Mouse (Mus musculus) heart, adult 2 months (tissue): ENCODE data around the gene Col12a1.

ENCODE experiments used
- CTCF ChIP-seq: fragments of 200-600 bp; IDR thresholded peaks from 2 replicates; pipeline ENCODE4 v1.8.1; 2022; ENCODE audit warnings: antibody characterized with exemption, mild to moderate bottlenecking, moderate library complexity
- EP300 ChIP-seq: fragments of 200-500 bp; IDR thresholded peaks from 2 replicates; pipeline ENCODE4 v1.6.1; 2011; ENCODE audit warnings: low read depth, low read length, control low read depth; ENCODE audit not compliant: insufficient read depth
- POLR2A ChIP-seq: fragments of 200-500 bp; IDR thresholded peaks from 2 replicates; pipeline ENCODE4 v1.6.1; 2011; ENCODE audit warnings: mild to moderate bottlenecking, low read depth, low read length, control low read depth; ENCODE audit not compliant: insufficient read depth

- no peak for TF ChIP-seq CTCF
- TF ChIP-seq EP300: no peak
- TF ChIP-seq POLR2A: no peak
These were observed 87.4 kb downstream of the Col12a1 start for GRCm38 (mm10) chr9:79631186-79631585.
